Mouse (Mus musculus) liver, adult 2 months (tissue): ENCODE data around the gene Hecw2.

Experiments
- CTCF ChIP-seq: fragments of 200-500 bp; IDR thresholded peaks from 2 replicates; pipeline ENCODE4 v1.5.1; 2011; ENCODE audit warnings: low read depth, low read length, control low read depth
- POLR2A ChIP-seq: fragments of 200-500 bp; IDR thresholded peaks from 2 replicates; pipeline ENCODE4 v1.6.1; 2011; ENCODE audit warnings: low read length, control low read depth; ENCODE audit not compliant: insufficient read depth; ENCODE audit errors: extremely low read depth

GRCm38 (mm10) chr1:53781311-53781710, 413.7 kb downstream of the Hecw2 start:
- no peak for TF ChIP-seq CTCF
- TF ChIP-seq POLR2A = no peak
